Mouse (Mus musculus) spleen, adult 18-20 months (tissue): ENCODE results near the gene Pfdn6.
"Not testable (repeated sequence)": the region's sequence is repeated elsewhere in the genome, so short reads cannot be mapped to it uniquely, and the experiment has no call there.

Experiments
- DNase-seq, 2 experiments: peaks; one replicate each; pipeline ENCODE4 v3.0.0; 2022; ENCODE audit warnings: mixed read lengths in 2 of 2

Gene Pfdn6

GRCm38 (mm10) chr17:33914969-33915391 is 25.2 kb downstream of the Pfdn6 start:
- no peak for DNase-seq

DNA sequence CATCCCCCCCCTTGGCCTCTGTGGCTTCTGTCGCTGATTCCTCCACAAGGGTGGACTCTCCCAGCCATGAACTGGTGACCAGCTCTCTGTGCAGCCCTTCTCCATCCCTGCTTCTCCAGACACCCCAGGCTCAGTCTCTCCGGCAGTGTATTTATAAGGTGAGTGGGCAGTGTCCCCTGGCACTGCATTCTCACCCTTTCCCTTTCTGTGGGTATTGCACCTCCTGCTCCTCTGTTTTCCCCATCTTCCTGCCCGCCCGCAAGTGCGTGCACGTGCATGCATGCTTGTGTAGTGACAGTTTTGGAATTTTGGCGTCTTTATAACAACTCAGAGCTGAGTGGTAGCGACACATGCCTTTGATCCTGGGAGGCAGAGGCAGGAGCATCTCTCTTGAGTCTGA is 26.2 kb downstream of the Pfdn6 start:
- no peak for DNase-seq

- no peak for DNase-seq
Measured at GRCm38 (mm10) chr17:33913264-33913663, 26.9 kb downstream of the Pfdn6 start.

GRCm38 (mm10) chr17:33911813-33912414 is 28.2 kb downstream of the Pfdn6 start:
- DNase-seq: no peak

- no peak for DNase-seq
Measured at GRCm38 (mm10) chr17:33911052-33911812, 28.9 kb downstream of the Pfdn6 start.

DNA sequence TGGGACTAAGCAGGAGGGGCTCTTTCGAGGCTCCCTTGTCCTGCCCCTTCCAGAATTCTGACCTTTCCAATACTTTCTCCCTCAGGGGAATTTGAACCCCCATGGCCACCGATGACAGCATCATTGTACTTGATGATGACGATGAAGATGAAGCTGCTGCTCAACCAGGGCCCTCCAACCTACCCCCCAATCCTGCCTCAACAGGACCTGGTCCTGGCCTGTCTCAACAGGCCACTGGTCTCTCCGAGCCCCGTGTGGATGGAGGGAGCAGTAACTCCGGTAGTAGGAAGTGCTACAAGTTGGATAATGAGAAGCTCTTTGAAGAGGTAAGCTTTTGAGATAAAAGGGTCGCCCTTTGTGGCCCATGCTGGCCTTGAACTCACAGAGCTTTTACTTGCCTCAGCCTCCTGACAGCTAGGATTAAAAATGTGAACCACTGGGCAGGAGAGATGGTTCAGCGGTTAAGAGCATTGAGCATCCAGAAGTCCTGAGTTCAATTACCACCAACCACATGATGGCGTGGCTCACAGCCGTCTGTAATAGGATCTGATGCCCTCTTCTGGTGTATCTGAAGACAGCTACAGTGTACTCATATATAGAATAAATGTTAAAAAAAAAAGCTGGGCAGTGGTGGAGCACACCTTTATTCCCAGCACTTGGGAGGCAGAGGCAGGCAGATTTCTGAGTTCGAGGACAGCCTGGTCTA is 29.6 kb downstream of the Pfdn6 start:
- DNase-seq: no peak

- DNase-seq: no peak
Measured at GRCm38 (mm10) chr17:33909869-33910250, 30.3 kb downstream of the Pfdn6 start.

DNA sequence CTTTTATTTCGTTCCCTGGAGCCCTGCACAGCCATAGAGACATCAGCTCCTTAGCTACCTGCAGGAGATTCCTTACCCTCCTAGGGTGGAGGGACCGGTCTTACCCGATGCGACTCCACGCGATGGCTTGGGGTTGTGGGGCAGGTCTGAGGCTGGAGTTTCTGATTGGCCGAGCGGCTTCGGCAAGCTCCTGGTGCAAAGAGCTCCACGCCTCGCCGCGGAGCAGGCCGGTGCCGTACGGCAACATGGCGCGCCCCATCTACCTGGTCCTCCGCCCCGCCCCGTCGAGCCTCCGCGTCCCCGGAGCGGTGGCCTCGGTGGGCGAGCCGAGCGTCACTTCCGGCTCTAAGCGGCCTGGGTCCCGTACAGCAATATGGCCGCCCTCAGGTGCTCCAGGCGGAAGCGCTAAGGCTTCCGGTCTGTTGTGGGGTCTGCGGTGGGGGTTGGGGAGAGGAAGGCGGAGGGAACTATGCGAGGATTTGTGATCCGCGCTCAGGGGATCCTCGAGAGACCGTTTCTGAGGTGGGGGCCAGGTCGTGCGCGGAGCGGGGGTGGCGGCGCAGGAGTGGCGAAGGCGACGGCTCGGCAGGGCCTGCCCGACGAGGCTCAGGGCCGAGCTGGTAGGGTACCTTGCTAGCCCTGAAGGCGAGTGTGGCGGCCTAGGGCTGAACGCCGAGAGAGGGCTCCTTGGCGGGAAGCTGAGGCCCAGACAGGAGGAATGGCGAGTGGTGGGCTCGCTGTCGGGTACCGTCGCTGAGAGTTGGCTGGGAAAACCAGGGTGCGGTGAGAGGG is 30.9 kb downstream of the Pfdn6 start, which contains the start of gene Daxx:
Gene Daxx, plus strand, starts transcription at position 338 of the 792 bp plus-strand sequence.
- DNase-seq: peak; percentile 98 to 99

DNA sequence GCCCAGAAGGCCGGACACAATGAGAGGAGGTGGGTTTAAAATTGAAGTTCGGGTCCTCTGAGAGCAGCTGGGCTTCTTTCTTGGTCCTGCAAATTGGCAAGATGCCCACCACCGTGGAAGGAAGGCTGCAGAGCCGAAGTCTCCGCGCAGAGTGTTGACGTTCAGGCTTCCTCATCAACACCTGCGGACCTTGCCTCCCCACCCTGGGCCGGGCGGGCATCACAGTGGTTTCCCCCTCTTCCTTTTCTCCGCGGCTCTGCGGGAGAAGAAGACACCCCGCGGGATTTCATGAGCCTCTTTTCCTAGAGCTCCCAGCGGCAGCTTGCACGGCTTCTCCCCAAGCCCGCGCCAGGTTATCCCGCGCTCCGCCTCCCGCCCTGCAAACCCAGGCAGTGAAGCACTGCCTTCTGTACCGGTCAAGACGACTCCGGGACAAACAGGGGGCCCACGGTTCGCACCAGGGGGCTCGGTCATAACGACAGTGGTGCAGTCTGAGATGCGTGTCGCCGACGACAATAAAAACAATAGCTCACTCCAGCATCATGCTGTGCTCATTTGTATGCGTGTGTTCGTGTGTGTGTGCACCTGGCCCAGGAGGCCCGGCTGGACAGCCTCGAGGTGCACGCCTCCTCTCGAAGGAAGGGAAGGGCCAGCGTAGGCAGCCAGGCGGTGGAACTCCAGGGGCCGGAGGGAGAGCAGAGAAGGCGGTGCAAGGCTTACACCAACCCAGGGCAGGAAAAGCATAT is 31.6 kb downstream of the Pfdn6 start:
- DNase-seq: peak in 1 of 2 experiments; percentile 53

GRCm38 (mm10) chr17:33904835-33905234 is 35.3 kb downstream of the Pfdn6 start, which contains the start of gene Platr17:
Gene Platr17, plus strand, starts transcription at chr17:33905135.
- DNase-seq: not testable (repeated sequence)

DNA sequence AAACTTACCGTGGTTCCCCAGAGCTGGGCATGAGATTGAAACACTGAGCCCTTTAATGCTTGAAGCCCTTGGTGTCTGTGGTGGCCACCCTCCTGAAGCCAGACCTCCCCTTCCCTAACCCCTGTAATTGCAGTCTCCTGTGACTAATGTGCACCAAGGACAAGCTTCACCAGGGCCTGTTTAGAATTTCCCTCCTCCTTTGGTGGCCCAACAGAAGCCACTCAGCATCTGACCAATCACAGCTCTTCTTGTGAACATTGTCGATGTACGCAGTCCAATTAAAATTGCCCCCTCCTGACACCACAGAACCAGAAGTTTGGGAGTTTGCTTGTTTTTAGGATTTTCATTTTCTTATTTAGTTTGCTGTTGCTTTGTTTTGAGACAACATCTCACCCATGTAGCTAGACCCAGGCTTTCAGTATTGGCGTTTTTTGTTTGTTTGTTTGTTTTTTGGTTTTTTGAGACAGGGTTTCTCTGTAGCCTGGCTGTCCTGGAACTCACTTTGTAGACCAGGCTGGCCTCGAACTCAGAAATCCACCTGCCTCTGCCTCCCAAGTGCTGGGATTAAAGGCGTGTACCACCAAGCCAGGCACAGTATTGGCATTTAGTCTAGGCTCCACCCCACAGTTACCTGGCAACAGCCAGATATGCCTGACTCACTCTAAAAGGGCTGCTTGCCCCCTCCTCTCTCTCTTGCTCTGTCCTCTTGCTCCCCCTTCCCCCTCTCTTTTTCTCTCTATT is 36.1 kb downstream of the Pfdn6 start:
- not testable (repeated sequence) for DNase-seq

DNA sequence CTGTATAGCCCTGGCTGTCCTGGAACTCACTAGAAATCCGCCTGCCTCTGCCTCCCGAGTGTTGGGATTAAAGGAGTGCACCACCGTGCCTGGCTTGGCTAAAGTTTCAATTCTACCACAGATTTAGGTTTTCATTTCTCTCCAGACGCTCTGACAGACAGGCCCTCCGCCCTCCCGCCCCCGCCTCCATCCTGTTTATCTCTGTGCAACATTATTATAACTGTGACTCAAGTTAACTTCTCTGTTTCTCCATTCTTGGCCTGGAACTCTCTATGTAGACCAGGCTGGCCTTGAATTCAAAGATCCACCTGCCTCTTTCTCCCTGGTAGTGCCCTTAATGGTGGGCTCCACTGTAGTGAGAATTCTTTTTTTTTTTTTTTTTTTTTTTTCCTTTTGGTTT is 37.7 kb downstream of the Pfdn6 start:
- no peak for DNase-seq

DNA sequence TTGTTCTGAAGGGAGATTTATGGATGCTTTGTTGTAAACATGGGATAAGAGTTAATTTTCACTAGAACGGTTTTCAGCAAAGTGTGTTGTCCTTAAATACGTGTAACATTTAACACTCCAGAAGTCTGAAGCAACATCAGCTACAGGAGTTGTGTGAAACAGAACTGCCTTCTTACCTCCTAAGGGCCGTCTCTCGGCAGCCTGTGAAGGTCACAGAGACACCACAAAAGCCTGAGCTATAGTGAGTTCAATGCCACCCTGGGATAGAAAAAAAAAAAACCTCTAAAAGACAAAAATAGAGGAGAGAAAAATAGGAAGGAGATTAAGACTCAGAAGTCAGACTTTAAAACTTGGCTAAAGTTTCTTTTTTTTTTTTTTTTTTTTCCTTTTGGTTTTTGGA is 38.1 kb downstream of the Pfdn6 start:
- no peak for DNase-seq

DNA sequence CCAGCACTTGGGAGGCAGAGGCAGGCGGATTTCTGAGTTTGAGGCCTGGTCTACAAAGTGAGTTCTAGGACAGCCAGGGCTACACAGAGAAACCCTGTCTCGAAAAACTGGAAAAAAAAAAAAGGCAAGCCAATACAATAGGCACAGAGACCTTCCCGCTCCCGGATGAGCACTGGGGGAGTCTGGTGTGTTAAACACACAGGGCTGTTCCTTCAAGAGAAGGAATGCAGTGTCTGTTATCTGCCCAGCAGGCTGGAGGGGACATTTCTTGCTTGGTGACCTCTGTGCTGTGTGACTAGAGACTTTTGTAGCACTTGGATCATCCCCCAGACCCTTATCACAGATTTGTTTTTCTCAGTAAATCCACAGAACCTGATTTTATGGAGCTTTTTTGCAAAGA is 38.5 kb downstream of the Pfdn6 start:
- DNase-seq: no peak

- no peak for DNase-seq
Measured at GRCm38 (mm10) chr17:33900989-33901314, 39.2 kb downstream of the Pfdn6 start.

- no peak for DNase-seq
Measured at GRCm38 (mm10) chr17:33900281-33900988, 39.7 kb downstream of the Pfdn6 start.

DNA sequence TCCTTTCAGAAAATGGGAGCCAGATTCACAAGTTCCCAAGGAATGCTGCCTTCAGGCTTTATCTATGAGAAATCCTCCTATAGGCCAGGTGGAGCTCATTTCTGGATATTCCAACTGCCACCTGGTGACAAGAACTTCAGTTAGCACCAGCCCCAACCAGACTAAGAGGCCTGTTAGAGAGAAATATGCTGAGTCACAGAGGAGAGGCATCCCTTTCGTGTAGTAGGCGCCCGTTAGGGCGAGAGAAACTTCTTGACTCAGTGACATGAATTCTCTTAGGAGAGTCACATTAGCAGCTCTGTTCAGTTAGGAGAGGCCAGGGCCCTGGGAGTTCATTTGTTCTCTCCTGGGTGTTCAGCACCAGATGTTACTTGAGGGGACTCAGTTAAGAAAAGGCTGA is 40.5 kb downstream of the Pfdn6 start:
- no peak for DNase-seq

GRCm38 (mm10) chr17:33898193-33898592 is 42.0 kb downstream of the Pfdn6 start:
- not testable (repeated sequence) for DNase-seq

- no peak for DNase-seq
Measured at GRCm38 (mm10) chr17:33897114-33897794, 42.9 kb downstream of the Pfdn6 start.

DNA sequence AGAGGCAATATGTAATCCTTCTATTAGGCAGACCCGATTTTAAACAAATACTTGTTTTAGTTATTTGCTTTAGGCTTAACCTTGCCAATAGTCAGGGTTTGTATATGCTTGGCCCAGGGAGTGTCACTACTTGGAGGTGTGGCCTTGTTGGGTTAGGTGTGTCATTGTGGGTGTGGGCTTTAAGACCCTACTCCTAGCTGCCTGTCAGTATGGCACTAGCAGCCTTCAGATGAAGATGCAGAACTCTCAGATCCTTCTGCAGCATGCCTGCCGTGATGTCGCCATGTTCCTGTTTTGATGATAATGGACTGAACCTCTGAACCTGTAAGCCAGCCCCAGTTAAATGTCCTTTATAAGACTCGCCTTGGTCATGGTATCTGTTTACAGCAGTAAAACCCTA is 47.1 kb downstream of the Pfdn6 start:
- DNase-seq: not testable (repeated sequence)
